Mouse (Mus musculus): ENCODE data around the gene Laptm5. TPM values are rescaled to one million over a fixed set of nuclear protein-coding genes. Genes with fewer than 3 reads are reported as not detected.

The Laptm5 gene
- polyA plus RNA-seq, 1 experiment from 2014 or later = 21.6 TPM

DNA sequence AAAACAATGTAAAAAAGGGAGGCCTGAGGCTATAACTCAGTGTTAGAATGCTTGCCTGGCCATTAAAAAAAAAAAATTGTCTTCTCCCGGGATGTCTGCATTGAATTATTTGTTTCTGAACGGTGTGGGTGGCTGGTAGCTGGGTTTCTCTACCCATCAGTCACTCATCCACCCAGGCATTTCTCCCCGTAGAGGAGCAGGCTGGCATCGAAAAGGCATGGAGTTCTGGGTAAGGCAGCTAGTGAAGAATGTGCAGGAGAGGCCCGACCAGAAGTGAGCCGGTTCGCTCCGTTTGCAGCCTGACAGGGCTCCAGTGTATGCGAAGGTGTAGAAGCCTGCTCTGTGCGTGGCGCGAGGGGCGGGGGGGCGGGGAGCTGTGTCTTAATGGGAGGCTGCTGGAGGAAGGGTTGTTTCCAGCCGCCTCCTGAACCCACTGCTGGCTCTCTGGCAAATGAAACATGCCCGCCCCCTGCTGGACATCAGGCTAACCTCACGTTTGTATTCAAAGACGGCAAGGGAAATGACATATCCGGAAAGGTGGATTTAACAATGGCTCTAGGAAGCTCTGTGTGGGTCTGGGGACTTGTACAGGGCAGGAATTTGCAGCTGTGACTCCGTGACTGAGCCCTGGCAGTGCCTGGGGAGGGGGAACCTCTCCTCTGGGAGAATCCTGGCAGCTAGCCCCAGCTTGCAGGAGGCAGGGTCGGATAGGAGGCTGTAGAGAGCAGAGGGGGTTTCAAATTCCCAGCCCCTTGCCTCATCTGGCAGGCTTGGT, 34.5 kb upstream of the Laptm5 start:
- H3K36me3 ChIP-seq (ENCODE audit: insufficient read depth, low read length) = no peaks in the 10 kb centered on the region
- peak overlapping the region; percentile 40; the same call in 1 of the 2 replicates for H3K9ac ChIP-seq (replicated peaks; ENCODE audit: low read length)
- H3K4me1 ChIP-seq (ENCODE audit: insufficient read depth, low read length) = peaks cover 23% of the 10 kb centered on the region
- ATAC-seq (ENCODE audit: low FRiP score, low TSS enrichment) = peak; percentile 81
- 0 out of 2 replicates have a peak, but pooled peaks cover 3% of the 10 kb centered on the region for H3K27me3 ChIP-seq (ENCODE audit: insufficient read depth, low read length)
- peak overlapping the region; percentile 18 for H3K4me3 ChIP-seq (ENCODE audit: low read length)
- H3K9me3 ChIP-seq (ENCODE audit: low read length) = no peaks in the 10 kb centered on the region
- H3K4me2 ChIP-seq (replicated peaks; ENCODE audit: low read depth, low read length) = peak overlapping the region; percentile 46
- H3K27ac ChIP-seq (ENCODE audit: low read length) = no peak overlapping the region
- WGBS = 3% methylated on average over 21 of the region's 21 CpGs

DNA sequence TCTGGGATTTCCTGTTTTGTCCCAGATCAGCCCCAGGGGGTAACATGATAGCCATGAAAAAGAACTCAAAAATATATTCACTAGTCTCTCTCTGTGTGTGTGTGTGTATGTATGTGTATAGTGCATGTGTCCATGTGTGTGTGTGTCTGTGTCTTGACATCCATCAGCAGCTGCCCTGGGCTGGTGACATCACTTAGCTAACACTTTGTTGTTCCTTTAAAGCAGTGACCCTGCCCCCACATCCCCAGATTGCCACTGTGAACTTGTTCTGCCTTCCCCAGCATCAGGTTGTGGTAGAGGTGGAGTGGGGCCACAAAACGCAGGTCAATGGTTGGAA, 33.9 kb upstream of the Laptm5 start:
- 65% methylated on average over 1 of the region's 1 CpGs for WGBS
- Histone ChIP-seq H3K27me3 (ENCODE audit: insufficient read depth, low read length) (0 out of 2 replicates have a peak, but pooled peaks cover 3% of the 10 kb centered on the region), H3K9ac (replicated peaks; ENCODE audit: low read length) (peak overlapping the region; percentile 40; the same call in 1 of the 2 replicates), H3K4me3 (ENCODE audit: low read length) (no peak overlapping the region), H3K9me3 (ENCODE audit: low read length) (no peaks in the 10 kb centered on the region), H3K36me3 (ENCODE audit: insufficient read depth, low read length) (no peaks in the 10 kb centered on the region), H3K4me1 (ENCODE audit: insufficient read depth, low read length) (peaks cover 23% of the 10 kb centered on the region), H3K4me2 (replicated peaks; ENCODE audit: low read depth, low read length) (no peak overlapping the region), H3K27ac (ENCODE audit: low read length) (no peak overlapping the region)
- peak; percentile 9 for ATAC-seq (ENCODE audit: low FRiP score, low TSS enrichment)

DNA sequence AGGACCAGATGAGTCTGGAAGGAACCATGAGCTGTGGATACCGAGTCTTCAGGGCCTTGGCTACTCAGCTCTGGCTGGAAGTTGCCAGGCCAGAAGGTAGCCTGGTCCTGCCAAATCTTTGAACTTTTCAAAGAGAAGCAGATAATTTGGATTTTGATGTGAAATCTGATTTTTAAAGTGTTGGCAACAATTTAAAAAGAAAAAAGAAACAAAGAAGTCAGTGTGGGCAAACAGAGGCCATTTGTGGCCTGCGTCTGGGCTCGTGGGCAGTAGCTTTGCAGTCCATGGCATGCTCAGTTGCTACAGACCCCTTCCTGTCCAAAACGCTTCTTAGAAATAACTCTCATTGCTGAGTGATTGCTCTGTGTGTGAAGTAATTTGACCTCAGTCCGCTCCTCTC, 31.6 kb upstream of the Laptm5 start:
- no peak overlapping the region for H3K9ac ChIP-seq (replicated peaks; ENCODE audit: low read length)
- H3K4me3 ChIP-seq (ENCODE audit: low read length) = no peak overlapping the region
- ATAC-seq (ENCODE audit: low FRiP score, low TSS enrichment) = no peak
- H3K27ac ChIP-seq (ENCODE audit: low read length) = no peak overlapping the region
- WGBS = 49% methylated on average over 5 of the region's 5 CpGs
- H3K9me3 ChIP-seq (ENCODE audit: low read length) = no peaks in the 10 kb centered on the region
- H3K4me1 ChIP-seq (ENCODE audit: insufficient read depth, low read length) = peaks cover 9% of the 10 kb centered on the region; the same call in 1 of the 2 replicates
- no peaks in the 10 kb centered on the region for H3K36me3 ChIP-seq (ENCODE audit: insufficient read depth, low read length)
- no peak overlapping the region for H3K4me2 ChIP-seq (replicated peaks; ENCODE audit: low read depth, low read length)
- H3K27me3 ChIP-seq (ENCODE audit: insufficient read depth, low read length) = 0 out of 2 replicates have a peak, but pooled peaks cover 3% of the 10 kb centered on the region

DNA sequence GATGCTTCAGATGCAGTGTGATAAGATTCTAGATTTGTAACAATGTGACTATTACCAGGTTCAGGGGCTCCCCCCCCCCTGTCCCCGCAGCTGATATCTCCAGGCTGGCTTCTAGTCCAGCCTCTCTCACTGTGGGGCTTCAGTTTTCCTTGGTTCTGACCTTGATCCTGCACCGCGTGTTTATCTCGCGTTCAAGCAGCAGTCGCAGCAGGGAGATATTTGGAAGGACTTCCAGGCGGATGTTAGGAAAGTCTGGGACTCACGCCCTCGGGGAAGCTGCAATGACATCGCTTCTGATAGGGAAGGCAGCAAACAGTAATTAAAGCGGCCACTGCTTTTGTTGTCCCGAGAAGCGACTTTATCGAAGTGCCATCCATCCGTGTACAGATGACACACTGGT, 30.2 kb upstream of the Laptm5 start:
- Histone ChIP-seq H3K27me3 (ENCODE audit: insufficient read depth, low read length) (no peaks in the 10 kb centered on the region), H3K9me3 (ENCODE audit: low read length) (no peaks in the 10 kb centered on the region), H3K9ac (replicated peaks; ENCODE audit: low read length) (no peak overlapping the region), H3K4me3 (ENCODE audit: low read length) (no peak overlapping the region), H3K4me1 (ENCODE audit: insufficient read depth, low read length) (peaks cover 9% of the 10 kb centered on the region; the same call in 1 of the 2 replicates), H3K36me3 (ENCODE audit: insufficient read depth, low read length) (no peaks in the 10 kb centered on the region), H3K4me2 (replicated peaks; ENCODE audit: low read depth, low read length) (no peak overlapping the region), H3K27ac (ENCODE audit: low read length) (no peak overlapping the region)
- 68% methylated on average over 15 of the region's 15 CpGs for WGBS
- ATAC-seq (ENCODE audit: low FRiP score, low TSS enrichment) = no peak

DNA sequence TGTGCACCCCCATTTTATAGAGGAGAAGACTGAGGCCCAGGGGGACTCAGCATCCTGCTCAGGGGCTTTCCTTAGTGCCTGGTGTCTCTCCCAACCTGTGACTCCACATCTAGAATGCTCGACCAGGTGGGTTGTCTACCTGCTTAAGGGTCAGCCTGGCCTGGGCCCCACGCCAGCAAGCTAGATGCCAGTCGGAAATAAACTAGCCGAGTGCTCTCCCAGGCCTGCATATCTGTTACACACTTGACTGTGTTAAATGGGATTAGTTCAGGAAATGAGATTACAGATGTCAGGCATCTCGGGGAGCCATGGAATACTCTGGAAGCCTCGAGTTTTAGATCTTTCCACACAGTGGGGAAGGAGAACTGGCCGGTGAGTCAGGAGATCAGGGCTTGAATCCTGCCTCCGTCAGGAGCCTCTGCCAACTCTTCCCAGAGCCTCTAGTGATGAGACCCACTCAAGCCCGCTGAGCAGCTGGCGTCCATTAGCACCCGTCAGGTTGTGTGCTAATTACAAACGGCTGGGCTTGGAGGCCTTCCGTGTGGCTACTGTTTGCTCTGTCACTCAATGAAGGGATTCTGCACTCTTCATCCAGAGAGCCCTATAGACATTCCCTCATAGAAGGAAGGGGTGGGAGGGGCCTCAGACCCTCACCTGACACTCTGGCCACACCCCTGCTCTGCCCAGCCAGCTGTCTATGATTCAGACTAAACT, 28.9 kb upstream of the Laptm5 start:
- Histone ChIP-seq H3K27me3 (ENCODE audit: insufficient read depth, low read length) (no peaks in the 10 kb centered on the region), H3K4me2 (replicated peaks; ENCODE audit: low read depth, low read length) (no peak overlapping the region), H3K9ac (replicated peaks; ENCODE audit: low read length) (no peak overlapping the region), H3K36me3 (ENCODE audit: insufficient read depth, low read length) (no peaks in the 10 kb centered on the region), H3K4me3 (ENCODE audit: low read length) (no peak overlapping the region), H3K27ac (ENCODE audit: low read length) (no peak overlapping the region), H3K9me3 (ENCODE audit: low read length) (no peaks in the 10 kb centered on the region), H3K4me1 (ENCODE audit: insufficient read depth, low read length) (peaks cover 2% of the 10 kb centered on the region; the same call in 1 of the 2 replicates)
- WGBS = 41% methylated on average over 13 of the region's 13 CpGs
- peak; percentile 28; the same call in 1 of the 2 replicates for ATAC-seq (ENCODE audit: low FRiP score, low TSS enrichment)

GRCm38 (mm10) chr4:130887148-130887745, 25.7 kb upstream of the Laptm5 start:
- no peak overlapping the region for H3K4me3 ChIP-seq (ENCODE audit: low read length)
- peaks cover 6% of the 10 kb centered on the region; the same call in 1 of the 2 replicates for H3K4me1 ChIP-seq (ENCODE audit: insufficient read depth, low read length)
- no peaks in the 10 kb centered on the region for H3K9me3 ChIP-seq (ENCODE audit: low read length)
- no peaks in the 10 kb centered on the region for H3K27me3 ChIP-seq (ENCODE audit: insufficient read depth, low read length)
- 19% methylated on average over 11 of the region's 11 CpGs for WGBS
- H3K27ac ChIP-seq (ENCODE audit: low read length) = no peak overlapping the region
- no peak overlapping the region for H3K9ac ChIP-seq (replicated peaks; ENCODE audit: low read length)
- no peak overlapping the region for H3K4me2 ChIP-seq (replicated peaks; ENCODE audit: low read depth, low read length)
- no peak for ATAC-seq (ENCODE audit: low FRiP score, low TSS enrichment)
- H3K36me3 ChIP-seq (ENCODE audit: insufficient read depth, low read length) = no peaks in the 10 kb centered on the region

- 35% methylated on average over 10 of the region's 11 CpGs for WGBS
- H3K4me2 ChIP-seq (replicated peaks; ENCODE audit: low read depth, low read length) = no peak overlapping the region
Measured at GRCm38 (mm10) chr4:130889777-130890510, 23.0 kb upstream of the Laptm5 start.

DNA sequence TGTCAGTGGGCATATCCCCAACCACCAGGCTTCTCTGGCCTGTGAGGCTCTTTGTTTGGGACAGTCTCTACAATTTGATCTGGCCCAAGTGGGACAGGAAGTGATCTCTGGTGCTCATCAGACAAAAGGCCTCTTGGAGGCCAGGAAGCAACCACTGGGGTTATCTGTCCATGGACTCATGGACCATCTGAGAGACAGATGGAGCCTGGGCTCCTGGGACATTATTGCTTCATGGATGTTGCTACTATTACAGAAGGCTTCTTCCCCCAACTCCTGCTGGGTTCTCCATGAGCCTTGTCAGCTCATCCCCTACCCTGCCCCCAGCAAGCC, 22.4 kb upstream of the Laptm5 start:
- Histone ChIP-seq H3K4me3 (ENCODE audit: low read length) (no peak overlapping the region), H3K36me3 (ENCODE audit: insufficient read depth, low read length) (no peaks in the 10 kb centered on the region), H3K9ac (replicated peaks; ENCODE audit: low read length) (no peak overlapping the region), H3K4me1 (ENCODE audit: insufficient read depth, low read length) (peaks cover 6% of the 10 kb centered on the region; the same call in 1 of the 2 replicates), H3K4me2 (replicated peaks; ENCODE audit: low read depth, low read length) (no peak overlapping the region), H3K27ac (ENCODE audit: low read length) (no peak overlapping the region), H3K27me3 (ENCODE audit: insufficient read depth, low read length) (no peaks in the 10 kb centered on the region), H3K9me3 (ENCODE audit: low read length) (no peaks in the 10 kb centered on the region)
- ATAC-seq (ENCODE audit: low FRiP score, low TSS enrichment) = no peak

More at GRCm38 (mm10) chr4:130889777-130890510, 23.0 kb upstream of the Laptm5 start:
- no peak overlapping the region for H3K9ac ChIP-seq (replicated peaks; ENCODE audit: low read length)
- peaks cover 6% of the 10 kb centered on the region; the same call in 1 of the 2 replicates for H3K4me1 ChIP-seq (ENCODE audit: insufficient read depth, low read length)
- no peak overlapping the region for H3K27ac ChIP-seq (ENCODE audit: low read length)
- ATAC-seq (ENCODE audit: low FRiP score, low TSS enrichment) = no peak
- no peaks in the 10 kb centered on the region for H3K27me3 ChIP-seq (ENCODE audit: insufficient read depth, low read length)
- H3K9me3 ChIP-seq (ENCODE audit: low read length) = no peaks in the 10 kb centered on the region
- no peaks in the 10 kb centered on the region for H3K36me3 ChIP-seq (ENCODE audit: insufficient read depth, low read length)
- no peak overlapping the region for H3K4me3 ChIP-seq (ENCODE audit: low read length)

DNA sequence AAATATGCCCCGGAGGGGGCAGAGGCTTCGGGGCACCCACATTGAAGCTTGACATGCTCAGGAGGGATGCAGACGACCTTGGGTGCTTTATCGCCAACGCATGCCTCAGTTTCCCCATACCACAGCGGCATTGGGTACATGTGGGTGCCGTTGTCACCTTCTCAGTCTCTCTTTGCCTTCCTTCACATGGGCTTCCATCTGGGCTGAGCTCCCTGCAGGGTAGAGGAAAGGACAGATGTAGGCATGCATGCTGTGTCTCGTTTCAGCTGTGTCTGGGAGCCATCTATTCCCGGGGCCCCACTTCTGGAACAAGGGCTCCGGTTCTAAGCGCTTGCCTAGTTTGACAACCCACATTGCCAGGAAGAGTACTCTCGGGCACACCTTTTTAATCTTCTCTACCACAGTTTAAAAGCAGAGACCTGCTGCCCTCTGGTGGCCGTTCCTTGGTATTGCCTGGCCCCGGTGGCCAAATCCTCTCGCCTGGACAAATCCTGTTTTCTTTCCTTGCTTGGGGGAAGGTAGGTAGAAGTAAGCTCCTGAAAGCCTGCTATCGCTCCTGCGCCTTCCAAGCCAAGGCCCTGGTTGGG, 20.8 kb upstream of the Laptm5 start:
- Histone ChIP-seq H3K4me2 (replicated peaks; ENCODE audit: low read depth, low read length) (no peak overlapping the region), H3K36me3 (ENCODE audit: insufficient read depth, low read length) (no peaks in the 10 kb centered on the region), H3K4me3 (ENCODE audit: low read length) (no peak overlapping the region), H3K27me3 (ENCODE audit: insufficient read depth, low read length) (no peaks in the 10 kb centered on the region), H3K4me1 (ENCODE audit: insufficient read depth, low read length) (peaks cover 6% of the 10 kb centered on the region; the same call in 1 of the 2 replicates), H3K27ac (ENCODE audit: low read length) (no peak overlapping the region), H3K9ac (replicated peaks; ENCODE audit: low read length) (no peak overlapping the region), H3K9me3 (ENCODE audit: low read length) (no peaks in the 10 kb centered on the region)
- ATAC-seq (ENCODE audit: low FRiP score, low TSS enrichment) = no peak; the same call in 1 of the 2 replicates
- 35% methylated on average over 17 of the region's 17 CpGs for WGBS
